Mouse (Mus musculus) kidney, adult 9 months (tissue): ENCODE measurements around the gene Dcaf4.

ENCODE experiments used
- DNase-seq: peaks from one replicate; pipeline ENCODE4 v3.0.0; 2022

The Dcaf4 gene

GRCm38 (mm10) chr12:83520311-83520890, at the start of gene Dcaf4:
Gene Dcaf4 (plus strand): TSS chr12:83520466.
- peak; percentile 99 for DNase-seq

- no peak for DNase-seq
These were observed 48.5 kb upstream of the Dcaf4 start for GRCm38 (mm10) chr12:83471760-83472159.

GRCm38 (mm10) chr12:83473987-83474600, 46.2 kb upstream of the Dcaf4 start:
- DNase-seq, result no peak

GRCm38 (mm10) chr12:83475419-83475818, 44.8 kb upstream of the Dcaf4 start:
- DNase-seq, result no peak

- no peak for DNase-seq
These were observed 44.0 kb upstream of the Dcaf4 start for GRCm38 (mm10) chr12:83476277-83476676.

GRCm38 (mm10) chr12:83479140-83479539, 41.1 kb upstream of the Dcaf4 start:
- no peak for DNase-seq

GRCm38 (mm10) chr12:83479818-83480401, 40.4 kb upstream of the Dcaf4 start:
- DNase-seq, result no peak

GRCm38 (mm10) chr12:83481439-83481838, 38.8 kb upstream of the Dcaf4 start:
- no peak for DNase-seq

GRCm38 (mm10) chr12:83483653-83484052, 36.6 kb upstream of the Dcaf4 start:
- no peak for DNase-seq

GRCm38 (mm10) chr12:83484855-83485745, 35.2 kb upstream of the Dcaf4 start:
- no peak for DNase-seq

- peak; percentile 22 for DNase-seq
These were observed 34.2 kb upstream of the Dcaf4 start for GRCm38 (mm10) chr12:83485911-83486670.

- peak; percentile 51 for DNase-seq
These were observed 33.4 kb upstream of the Dcaf4 start for GRCm38 (mm10) chr12:83486671-83487461.

- DNase-seq, result peak; percentile 100
These were observed 32.7 kb upstream of the Dcaf4 start, which contains the start of gene Dpf3 for GRCm38 (mm10) chr12:83487476-83487991. Gene Dpf3 (minus strand): TSS chr12:83487716.

GRCm38 (mm10) chr12:83488211-83488941, 31.9 kb upstream of the Dcaf4 start:
- peak; percentile 44 for DNase-seq

- no peak for DNase-seq
These were observed 30.5 kb upstream of the Dcaf4 start for GRCm38 (mm10) chr12:83489748-83490147.

GRCm38 (mm10) chr12:83491609-83492008, 28.7 kb upstream of the Dcaf4 start:
- peak; percentile 35 for DNase-seq

GRCm38 (mm10) chr12:83492808-83493207, 27.5 kb upstream of the Dcaf4 start:
- no peak for DNase-seq

- no peak for DNase-seq
These were observed 26.1 kb upstream of the Dcaf4 start for GRCm38 (mm10) chr12:83494196-83494595.

GRCm38 (mm10) chr12:83495248-83495960, 24.9 kb upstream of the Dcaf4 start:
- no peak for DNase-seq

GRCm38 (mm10) chr12:83495961-83496282, 24.3 kb upstream of the Dcaf4 start:
- DNase-seq, result no peak
